Mouse (Mus musculus) common myeloid progenitor, adult 5-6 weeks (primary cell): Measurements from ENCODE around the gene Lin52. TPM values are rescaled to one million over a fixed set of nuclear protein-coding genes. Genes with fewer than 3 reads are reported as not detected.
A peak's percentile ranks its signal among the peaks of the same experiment; 100 is the strongest.

Source experiments
- ATAC-seq: replicated peaks from 2 replicates; pipeline ENCODE4 v1.8.0; 2016; ENCODE audit warnings: low read depth, mild to moderate bottlenecking, moderate TSS enrichment, inconsistent platforms; ENCODE audit not compliant: poor library complexity, severe bottlenecking
- total RNA-seq: library from RNA; stranded (forward); fragments of 200-1000, 187-1606 nt; gene quantifications from 2 replicates; pipeline ENCODE4 v1.2.3, GENCODE M21; 2017

Lin52 gene
- total RNA-seq, 1 experiment from 2014 or later, result 15.2 TPM

GRCm38 (mm10) chr12:84577768-84578439 lies 126.7 kb downstream of the Lin52 start:
- 0 out of 2 replicates have a peak, but pooled peaks have one; percentile 29 for ATAC-seq

DNA sequence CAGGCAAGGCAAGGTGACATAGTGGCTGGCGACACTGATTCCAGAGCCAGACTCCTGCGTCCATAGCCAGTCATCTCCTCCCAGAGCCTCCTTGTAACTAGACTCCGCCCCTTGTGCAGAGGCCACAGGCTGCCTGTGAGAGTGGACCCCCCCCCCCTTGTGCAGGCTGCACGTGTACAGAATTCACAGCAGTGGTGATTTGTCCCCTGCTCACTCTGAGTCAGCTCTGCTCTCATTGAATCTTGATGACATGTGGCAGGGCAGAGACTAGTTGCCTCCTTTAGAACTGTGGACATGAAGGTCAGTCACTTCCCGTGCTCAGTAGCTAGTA lies 127.2 kb downstream of the Lin52 start:
- no peak for ATAC-seq

DNA sequence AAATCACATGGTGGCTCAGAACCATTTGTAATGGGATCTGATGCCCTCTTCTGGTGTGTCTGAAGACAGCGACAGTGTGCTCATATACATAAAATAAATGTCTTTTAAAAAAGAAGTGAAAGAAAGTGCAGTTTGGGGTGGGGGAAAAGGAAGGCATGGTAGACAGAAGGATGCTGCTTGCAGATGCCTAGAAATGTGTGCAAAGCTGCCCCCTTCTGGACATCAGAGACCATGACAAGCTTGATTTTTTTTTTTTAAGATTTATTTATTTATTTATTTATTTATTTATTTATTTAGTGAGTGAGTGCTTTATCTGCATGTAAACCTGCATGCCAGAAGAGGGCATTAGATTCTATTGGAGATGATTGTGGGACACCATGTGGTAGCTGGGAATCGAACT lies 130.1 kb downstream of the Lin52 start:
- no peak for ATAC-seq

GRCm38 (mm10) chr12:84589825-84590761 lies 138.9 kb downstream of the Lin52 start:
- ATAC-seq, result peak; percentile 96

Other genes with a start within 250 kb of the Lin52 start
- gene Elmsan1, start 232.5 kb upstream of the Lin52 start, total RNA-seq, result 13.0 and 15.1 TPM in 2 replicates
- gene Ptgr2, start 166.2 kb upstream of the Lin52 start, total RNA-seq, result 47.0 and 55.7 TPM in 2 replicates
- gene Zfp410, start 134.6 kb upstream of the Lin52 start, total RNA-seq, result 47.0 and 51.8 TPM in 2 replicates
- gene Coq6, start 89.8 kb upstream of the Lin52 start, total RNA-seq, result 12.7 and 17.5 TPM in 2 replicates
- 1.8 and 2.2 TPM in 2 replicates for gene Fam161b, start 89.6 kb upstream of the Lin52 start, total RNA-seq
- 15.2 and 23.4 TPM in 2 replicates for gene Entpd5, start 42.4 kb upstream of the Lin52 start, total RNA-seq
- gene Bbof1, start 42.4 kb upstream of the Lin52 start, total RNA-seq, result 4.1 and 5.0 TPM in 2 replicates
- 29.2 and 34.4 TPM in 2 replicates for gene Rnf113a2, start 34.2 kb upstream of the Lin52 start, total RNA-seq
- 11.0 and 16.4 TPM in 2 replicates for gene Aldh6a1, start 418 bp upstream of the Lin52 start, total RNA-seq
- gene Vsx2, start 118.3 kb downstream of the Lin52 start, total RNA-seq, result not detected in 2 replicates
- gene Abcd4, start 166.0 kb downstream of the Lin52 start, total RNA-seq, result 1.9 and 4.1 TPM in 2 replicates
- gene Vrtn, start 189.6 kb downstream of the Lin52 start, total RNA-seq, result not detected in 2 replicates
- not detected in 2 replicates for gene Syndig1l, start 247.4 kb downstream of the Lin52 start, total RNA-seq